Mouse (Mus musculus) CH12.LX (cell line): ENCODE results near the gene Kctd14. TPM values are rescaled to one million over a fixed set of nuclear protein-coding genes. Genes with fewer than 3 reads are reported as not detected.
"Not testable (repeated sequence)": the region's sequence is repeated elsewhere in the genome, so short reads cannot be mapped to it uniquely, and the experiment has no call there.

ENCODE experiments used
- DNase-seq: peaks from one replicate; pipeline ENCODE4 v3.0.0-alpha.2; 2013; ENCODE audit errors: extremely low read depth
- H3K27ac ChIP-seq: 2 replicates; pipeline ENCODE4 v1.5.1; 2012; ENCODE audit warnings: low read depth, mild to moderate bottlenecking, control low read depth, moderate library complexity; ENCODE audit not compliant: insufficient read depth
- H3K27me3 ChIP-seq: replicated peaks from 2 replicates; pipeline ENCODE3; 2012; ENCODE audit warnings: inconsistent platforms
- H3K36me3 ChIP-seq, 2 experiments: replicated peaks in 1 of 2; 2 replicates each; pipeline versions ENCODE3 to v1.6.1; 2012; ENCODE audit warnings: inconsistent platforms in 1 of 2, low read length in 1 of 2, mild to moderate bottlenecking in 1 of 2, mixed read lengths in 1 of 2, moderate library complexity in 1 of 2; ENCODE audit not compliant: control insufficient read depth in 1 of 2, insufficient read depth in 1 of 2
- H3K4me1 ChIP-seq, 2 experiments: 2 replicates each; pipeline ENCODE4 v1.6.1; 2012; ENCODE audit warnings: inconsistent platforms in 1 of 2, moderate library complexity in 1 of 2; ENCODE audit not compliant: insufficient read depth in 2 of 2, control insufficient read depth in 1 of 2
- H3K4me2 ChIP-seq: 2 replicates; pipeline ENCODE4 v1.6.1; 2012; ENCODE audit warnings: low read depth, mild to moderate bottlenecking, control low read depth; ENCODE audit not compliant: poor library complexity, insufficient read depth, severe bottlenecking
- H3K4me3 ChIP-seq, 3 experiments: fragments of 150-350 bp in 1 of 3; sonication (generic) in 1 of 3; replicated peaks in 1 of 3; 2 replicates each; pipeline versions ENCODE3 to v1.5.1; 2011 to 2012; ENCODE audit warnings: low read depth in 2 of 3, low read length in 2 of 3, mild to moderate bottlenecking in 2 of 3, moderate library complexity in 2 of 3, control low read depth in 1 of 3, improper control_type of control experiment in 1 of 3, inconsistent platforms in 1 of 3, mixed read lengths in 1 of 3; ENCODE audit not compliant: poor library complexity in 1 of 3
- H3K79me2 ChIP-seq: replicated peaks from 2 replicates; pipeline ENCODE4 v1.6.1; 2012; ENCODE audit warnings: mild to moderate bottlenecking, moderate library complexity; ENCODE audit not compliant: control insufficient read depth, poor library complexity, insufficient read depth, severe bottlenecking; ENCODE audit errors: extremely low read depth
- H3K9ac ChIP-seq: 2 replicates; pipeline ENCODE4 v1.6.1; 2012; ENCODE audit warnings: low read depth, mild to moderate bottlenecking, control low read depth, moderate library complexity; ENCODE audit not compliant: insufficient read depth
- H3K9me3 ChIP-seq: replicated peaks from 2 replicates; pipeline ENCODE3; 2012; ENCODE audit warnings: low read length, inconsistent platforms, mixed read lengths
- BHLHE40 ChIP-seq: IDR thresholded peaks from 2 replicates; pipeline ENCODE4 v1.6.1; 2011; ENCODE audit warnings: mild to moderate bottlenecking, low read depth, low read length, improper control_type of control experiment
- IRF4 ChIP-seq: IDR thresholded peaks from 2 replicates; pipeline ENCODE4 v1.6.1; 2014; ENCODE audit warnings: low read depth, mild to moderate bottlenecking, inconsistent platforms, low read length, improper control_type of control experiment
- JUN ChIP-seq: IDR thresholded peaks from 2 replicates; pipeline ENCODE4 v1.6.1; 2011; ENCODE audit warnings: low read depth, mild to moderate bottlenecking, low read length, improper control_type of control experiment, moderate library complexity; ENCODE audit not compliant: insufficient read depth
- MXI1 ChIP-seq: IDR thresholded peaks from 2 replicates; pipeline ENCODE4 v1.6.1; 2011; ENCODE audit warnings: mild to moderate bottlenecking, low read depth, low read length, improper control_type of control experiment
- MYC ChIP-seq: IDR thresholded peaks from 2 replicates; pipeline ENCODE4 v1.6.1; 2011; ENCODE audit warnings: low read depth, mild to moderate bottlenecking, improper control_type of control experiment, low read length
- PAX5 ChIP-seq: IDR thresholded peaks from 2 replicates; pipeline ENCODE4 v1.6.1; 2012; ENCODE audit warnings: low read length, inconsistent platforms, mixed read lengths
- SIN3A ChIP-seq: IDR thresholded peaks from 2 replicates; pipeline ENCODE4 v1.6.1; 2012; ENCODE audit warnings: low read length, improper control_type of control experiment, inconsistent platforms
- TBP ChIP-seq: conservative IDR thresholded peaks from 2 replicates; pipeline ENCODE4 v1.6.1; 2011; ENCODE audit warnings: low read depth, low read length, improper control_type of control experiment
- TCF12 ChIP-seq: IDR thresholded peaks from 2 replicates; pipeline ENCODE4 v1.6.1; 2014; ENCODE audit warnings: low read depth, mild to moderate bottlenecking, inconsistent platforms, low read length, improper control_type of control experiment
- USF1 ChIP-seq: IDR thresholded peaks from 2 replicates; pipeline ENCODE4 v1.6.1; 2014; ENCODE audit warnings: low read depth, mild to moderate bottlenecking, inconsistent platforms, low read length, improper control_type of control experiment
- dilution Hi-C: fragments of 300-500 bp; cut with MboI; formaldehyde crosslinking; loops from 2 replicates; pipeline ENCODE4 v1.14.3; 2020; ENCODE audit warnings: low sequenced_read_pairs; ENCODE audit not compliant: extremely low pct_unique_long_range_greater_than_20kb, extremely low pct_ligation_motif_present
- in situ Hi-C: fragments of 300-500 bp; cut with MboI; formaldehyde crosslinking; loops from 3 replicates; pipeline ENCODE4 v1.14.3; 2019; ENCODE audit warnings: low sequenced_read_pairs, low pct_ligation_motif_present, low pct_unique_long_range_greater_than_20kb, mixed read lengths
- polyA plus RNA-seq: library from polyadenylated mRNA; unstranded; fragments of >175 nt; gene quantifications from 2 replicates; pipeline ENCODE4 v1.2.1, GENCODE M21; 2012; ENCODE audit warnings: low read depth; ENCODE audit not compliant: insufficient read length
- total RNA-seq, 2 experiments: library from RNA; depleted of rRNA; stranded (reverse); fragments of 300-350 nt in 1 of 2; fragments of >200 nt in 1 of 2; gene quantifications; 2 replicates each; pipeline ENCODE4 v1.2.3; 2012 to 2014

Gene Kctd14
- total and polyA plus RNA-seq, 3 experiments = 0.17 to 0.38 TPM; not detected in 1

GRCm38 (mm10) chr7:97429705-97430104 is 21.4 kb upstream of the Kctd14 start:
- H3K4me1 ChIP-seq = peaks cover 3 to 29% of the 10 kb centered on the region in 2 experiments; a peak in 3 of 4 replicates
- no peak overlapping the region for H3K9ac ChIP-seq
- H3K4me3 ChIP-seq = no peak overlapping the region
- H3K9me3 ChIP-seq = no peaks in the 10 kb centered on the region
- H3K36me3 ChIP-seq = no peaks in the 10 kb centered on the region
- no peaks in the 10 kb centered on the region for H3K79me2 ChIP-seq
- dilution Hi-C loops (no loop called here), in situ Hi-C loops (loop anchor here (10.0 to 25.0 kb wide), 3 partner anchors 135 to 533 kb away; partner anchors contain the start of gene Clns1a)
- no peak for TF ChIP-seq MXI1
- 0 out of 2 replicates have a peak, but pooled peaks have one; percentile 21 for TF ChIP-seq IRF4
- no peak for TF ChIP-seq TBP
- TF ChIP-seq BHLHE40 = 0 out of 2 replicates have a peak, but pooled peaks have one; percentile 24
- peak; percentile 41 for DNase-seq
- no peaks in the 10 kb centered on the region for H3K27me3 ChIP-seq
- H3K27ac ChIP-seq = no peak overlapping the region
- H3K4me2 ChIP-seq = 0 out of 2 replicates have a peak overlapping the region, but pooled peaks have one; percentile 3

- DNase-seq, H3K79me2 ChIP-seq, H3K9ac ChIP-seq, H3K27ac ChIP-seq, H3K9me3 ChIP-seq, H3K4me3 ChIP-seq, H3K4me2 ChIP-seq, H3K36me3 ChIP-seq, dilution Hi-C loops, H3K27me3 ChIP-seq: not testable (repeated sequence)
- peaks cover 3 to 20% of the 10 kb centered on the region in 2 experiments; a peak in 3 of 4 replicates for H3K4me1 ChIP-seq
- in situ Hi-C loops = loop anchor here (25.0 kb wide), 2 partner anchors 254 to 529 kb away; partner anchors contain the start of gene Clns1a
Measured at GRCm38 (mm10) chr7:97433517-97433916, 17.6 kb upstream of the Kctd14 start.

GRCm38 (mm10) chr7:97434517-97434916 is 16.6 kb upstream of the Kctd14 start:
- no peak for TF ChIP-seq SIN3A
- no peak for TF ChIP-seq MYC
- no peak for TF ChIP-seq JUN
- no peak for TF ChIP-seq BHLHE40
- TF ChIP-seq TCF12 = no peak
- no peak for TF ChIP-seq USF1
- TF ChIP-seq PAX5 = no peak
- TF ChIP-seq IRF4 = no peak
- in situ Hi-C loops (loop anchor here (25.0 kb wide), 2 partner anchors 253 to 528 kb away; partner anchors contain the start of gene Clns1a), dilution Hi-C loops (no loop called here)
- no peak overlapping the region for H3K27ac ChIP-seq
- H3K4me3 ChIP-seq = no peak overlapping the region
- H3K4me1 ChIP-seq = peaks cover under 1 to 16% of the 10 kb centered on the region in 2 experiments; a peak in 3 of 4 replicates
- no peak overlapping the region for H3K9ac ChIP-seq
- no peak for DNase-seq
- no peak overlapping the region for H3K4me2 ChIP-seq
- H3K79me2 ChIP-seq = no peaks in the 10 kb centered on the region
- no peaks in the 10 kb centered on the region for H3K27me3 ChIP-seq
- no peaks in the 10 kb centered on the region for H3K9me3 ChIP-seq
- H3K36me3 ChIP-seq = no peaks in the 10 kb centered on the region
